Mouse (Mus musculus): ENCODE measurements around the gene Vamp3. TPM values are rescaled to one million over a fixed set of nuclear protein-coding genes. Genes with fewer than 3 reads are reported as not detected.

The Vamp3 gene
- polyA plus RNA-seq, 1 experiment from 2014 or later: 92.2 TPM

DNA sequence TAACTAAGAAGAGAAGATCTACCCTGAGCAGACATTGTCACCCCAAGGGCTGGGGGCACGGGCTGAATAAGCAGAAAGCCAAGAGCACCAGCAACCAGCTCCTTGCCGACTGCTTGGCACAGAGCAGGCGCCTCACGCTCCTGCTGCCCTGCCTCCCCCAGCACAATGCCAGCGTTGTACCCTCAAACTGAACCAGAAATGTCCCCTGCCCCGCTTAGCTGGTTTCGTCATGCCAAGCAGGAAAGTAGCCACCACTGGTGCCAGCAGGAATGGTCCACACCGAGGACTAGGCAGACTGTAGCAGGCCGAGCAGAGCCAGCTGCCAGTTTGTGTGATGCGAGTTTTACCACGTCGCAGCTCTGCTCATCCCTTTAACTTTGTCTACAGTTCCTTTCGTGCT, 24.2 kb upstream of the Vamp3 start:
- no peak overlapping the region for H3K4me2 ChIP-seq (ENCODE audit: low read length)
- WGBS: 87% methylated on average over 13 of the region's 13 CpGs
- TF ChIP-seq CTCF (IDR thresholded peaks at IDR 0.05; ENCODE audit: low read depth): no peak
- no peak overlapping the region for H3K27ac ChIP-seq
- no peak overlapping the region for H3K9ac ChIP-seq (ENCODE audit: low read depth, low read length)
- H3K4me3 ChIP-seq (replicated peaks; ENCODE audit: low read depth, low read length): no peak overlapping the region
- H3K4me1 ChIP-seq (replicated peaks; ENCODE audit: insufficient read depth, low read length): no peaks in the 10 kb centered on the region
- no peaks in the 10 kb centered on the region for H3K27me3 ChIP-seq (ENCODE audit: insufficient read depth, low read length)
- no peaks in the 10 kb centered on the region for H3K9me3 ChIP-seq (replicated peaks; ENCODE audit: low read length)
- DNase-seq (ENCODE audit: low spot score): no peak
- H3K36me3 ChIP-seq (ENCODE audit: insufficient read depth, low read length): no peaks in the 10 kb centered on the region
- no peak for ATAC-seq (replicated peaks; ENCODE audit: low FRiP score, low read depth)

DNA sequence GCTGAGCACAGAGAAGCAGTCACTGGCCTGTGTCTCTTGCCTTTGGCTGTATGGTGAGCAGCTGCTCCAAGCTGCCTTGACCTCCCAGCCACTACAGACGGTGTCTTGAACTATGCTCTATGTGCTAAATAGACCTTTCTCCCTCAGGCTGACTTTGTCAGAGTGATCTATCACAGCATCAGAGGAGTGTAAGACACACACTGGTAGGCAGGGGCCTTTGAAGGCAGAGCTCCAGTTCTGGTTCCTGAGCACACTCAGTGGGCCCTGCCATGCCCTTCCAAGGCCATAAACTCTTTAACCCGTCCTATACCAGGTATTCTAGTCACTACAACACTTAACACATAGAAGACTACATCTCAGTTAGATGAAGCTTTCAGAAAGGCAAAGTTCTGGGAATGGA, 23.6 kb upstream of the Vamp3 start:
- peak; percentile 48 for DNase-seq (ENCODE audit: low spot score)
- no peak for TF ChIP-seq CTCF (IDR thresholded peaks at IDR 0.05; ENCODE audit: low read depth)
- no peaks in the 10 kb centered on the region for H3K4me1 ChIP-seq (replicated peaks; ENCODE audit: insufficient read depth, low read length)
- peak overlapping the region; percentile 2; the same call in 1 of the 2 replicates for H3K27ac ChIP-seq
- no peak overlapping the region for H3K4me3 ChIP-seq (replicated peaks; ENCODE audit: low read depth, low read length)
- no peak; the same call in 1 of the 2 replicates for ATAC-seq (replicated peaks; ENCODE audit: low FRiP score, low read depth)
- no peaks in the 10 kb centered on the region for H3K27me3 ChIP-seq (ENCODE audit: insufficient read depth, low read length)
- 47% methylated on average over 2 of the region's 2 CpGs for WGBS
- H3K9ac ChIP-seq (ENCODE audit: low read depth, low read length): no peak overlapping the region
- H3K36me3 ChIP-seq (ENCODE audit: insufficient read depth, low read length): no peaks in the 10 kb centered on the region
- no peak overlapping the region for H3K4me2 ChIP-seq (ENCODE audit: low read length)
- no peaks in the 10 kb centered on the region for H3K9me3 ChIP-seq (replicated peaks; ENCODE audit: low read length)

GRCm38 (mm10) chr4:151074817-151075216, 17.1 kb upstream of the Vamp3 start:
- ATAC-seq (replicated peaks; ENCODE audit: low FRiP score, low read depth): no peak
- Histone ChIP-seq H3K4me1 (replicated peaks; ENCODE audit: insufficient read depth, low read length) (no peaks in the 10 kb centered on the region), H3K27ac (no peak overlapping the region), H3K9me3 (replicated peaks; ENCODE audit: low read length) (no peaks in the 10 kb centered on the region), H3K4me3 (replicated peaks; ENCODE audit: low read depth, low read length) (no peak overlapping the region), H3K4me2 (ENCODE audit: low read length) (no peak overlapping the region), H3K9ac (ENCODE audit: low read depth, low read length) (no peak overlapping the region), H3K27me3 (ENCODE audit: insufficient read depth, low read length) (no peaks in the 10 kb centered on the region), H3K36me3 (ENCODE audit: insufficient read depth, low read length) (no peaks in the 10 kb centered on the region)
- no peak for TF ChIP-seq CTCF (IDR thresholded peaks at IDR 0.05; ENCODE audit: low read depth)
- 91% methylated on average over 15 of the region's 15 CpGs for WGBS
- DNase-seq (ENCODE audit: low spot score): no peak

DNA sequence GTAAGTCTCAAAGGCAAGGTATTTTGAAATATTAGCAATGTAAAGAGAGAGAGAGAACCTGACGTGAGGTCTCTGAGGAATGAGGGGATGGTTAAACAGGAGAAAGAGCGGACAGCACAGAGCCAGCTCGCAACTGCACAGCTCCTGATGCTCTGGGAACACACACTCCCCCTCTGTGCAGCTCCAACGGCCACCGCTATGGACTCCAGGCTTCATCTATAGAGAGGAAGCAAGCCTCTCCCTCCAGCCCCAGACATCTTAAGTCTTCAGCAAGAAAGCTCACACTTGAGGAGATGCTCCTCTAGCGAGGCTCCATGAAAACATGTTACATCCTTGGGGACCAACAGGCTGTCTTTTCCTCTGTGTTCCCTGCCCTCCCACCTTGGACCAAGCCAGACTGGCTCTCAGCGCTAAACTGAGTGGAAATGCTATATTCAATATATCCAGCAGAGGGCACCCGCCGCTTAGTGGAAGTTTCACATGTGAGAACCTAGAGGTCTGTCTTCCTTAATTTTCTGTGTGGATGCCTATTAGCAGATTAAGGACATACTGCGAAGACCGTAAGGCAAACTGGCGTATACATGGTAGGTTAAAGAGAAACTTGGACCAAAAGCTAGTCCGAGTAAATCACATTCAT, 15.5 kb upstream of the Vamp3 start:
- Histone ChIP-seq H3K27ac (no peak overlapping the region), H3K36me3 (ENCODE audit: insufficient read depth, low read length) (no peaks in the 10 kb centered on the region), H3K4me3 (replicated peaks; ENCODE audit: low read depth, low read length) (no peak overlapping the region), H3K9me3 (replicated peaks; ENCODE audit: low read length) (no peaks in the 10 kb centered on the region), H3K4me1 (replicated peaks; ENCODE audit: insufficient read depth, low read length) (no peaks in the 10 kb centered on the region), H3K27me3 (ENCODE audit: insufficient read depth, low read length) (no peaks in the 10 kb centered on the region), H3K4me2 (ENCODE audit: low read length) (no peak overlapping the region), H3K9ac (ENCODE audit: low read depth, low read length) (no peak overlapping the region)
- ATAC-seq (replicated peaks; ENCODE audit: low FRiP score, low read depth): 0 out of 2 replicates have a peak, but pooled peaks have one; percentile 65
- TF ChIP-seq CTCF (IDR thresholded peaks at IDR 0.05; ENCODE audit: low read depth): peak; percentile 97
- DNase-seq (ENCODE audit: low spot score): peak; percentile 88
- 53% methylated on average over 13 of the region's 13 CpGs for WGBS

- H3K36me3 ChIP-seq (ENCODE audit: insufficient read depth, low read length): no peaks in the 10 kb centered on the region
- H3K27ac ChIP-seq: no peak overlapping the region
- H3K9me3 ChIP-seq (replicated peaks; ENCODE audit: low read length): no peaks in the 10 kb centered on the region
- H3K27me3 ChIP-seq (ENCODE audit: insufficient read depth, low read length): no peaks in the 10 kb centered on the region
- DNase-seq (ENCODE audit: low spot score): no peak
- no peak for ATAC-seq (replicated peaks; ENCODE audit: low FRiP score, low read depth)
- no peaks in the 10 kb centered on the region for H3K4me1 ChIP-seq (replicated peaks; ENCODE audit: insufficient read depth, low read length)
- WGBS: 79% methylated on average over 7 of the region's 7 CpGs
- H3K9ac ChIP-seq (ENCODE audit: low read depth, low read length): no peak overlapping the region
- no peak overlapping the region for H3K4me2 ChIP-seq (ENCODE audit: low read length)
- no peak for TF ChIP-seq CTCF (IDR thresholded peaks at IDR 0.05; ENCODE audit: low read depth)
- H3K4me3 ChIP-seq (replicated peaks; ENCODE audit: low read depth, low read length): no peak overlapping the region
Measured at GRCm38 (mm10) chr4:151070962-151071361, 13.2 kb upstream of the Vamp3 start.

DNA sequence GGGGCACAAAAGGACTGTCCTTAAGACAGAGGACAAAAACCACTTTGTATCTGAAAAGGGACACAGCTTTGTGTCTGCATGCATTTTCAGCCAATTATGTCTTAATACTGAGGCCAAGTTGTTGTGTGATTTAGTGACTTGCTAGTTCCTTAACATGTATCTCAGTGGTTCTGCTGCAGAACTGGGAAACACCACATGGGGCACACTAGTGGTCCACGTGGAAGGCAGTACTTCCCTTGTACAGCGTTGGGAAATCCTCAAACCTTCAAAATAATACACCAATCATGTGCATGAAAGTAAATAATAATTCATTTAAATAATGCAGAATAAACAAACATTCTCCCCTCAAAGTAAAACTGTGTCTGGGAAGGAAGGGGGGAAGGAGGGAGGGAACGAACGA, 11.0 kb upstream of the Vamp3 start:
- H3K9ac ChIP-seq (ENCODE audit: low read depth, low read length): no peak overlapping the region
- H3K36me3 ChIP-seq (ENCODE audit: insufficient read depth, low read length): no peaks in the 10 kb centered on the region
- H3K4me1 ChIP-seq (replicated peaks; ENCODE audit: insufficient read depth, low read length): no peaks in the 10 kb centered on the region
- WGBS: 76% methylated on average over 4 of the region's 4 CpGs
- no peak overlapping the region for H3K4me2 ChIP-seq (ENCODE audit: low read length)
- peak; percentile 22; the same call in 1 of the 2 replicates for TF ChIP-seq CTCF (IDR thresholded peaks at IDR 0.05; ENCODE audit: low read depth)
- H3K27me3 ChIP-seq (ENCODE audit: insufficient read depth, low read length): no peaks in the 10 kb centered on the region
- H3K9me3 ChIP-seq (replicated peaks; ENCODE audit: low read length): no peaks in the 10 kb centered on the region
- H3K27ac ChIP-seq: no peak overlapping the region
- H3K4me3 ChIP-seq (replicated peaks; ENCODE audit: low read depth, low read length): no peak overlapping the region
- ATAC-seq (replicated peaks; ENCODE audit: low FRiP score, low read depth) (no peak), DNase-seq (ENCODE audit: low spot score) (no peak)

- no peaks in the 10 kb centered on the region for H3K9me3 ChIP-seq (replicated peaks; ENCODE audit: low read length)
- no peak overlapping the region for H3K4me3 ChIP-seq (replicated peaks; ENCODE audit: low read depth, low read length)
- H3K4me1 ChIP-seq (replicated peaks; ENCODE audit: insufficient read depth, low read length): 0 out of 2 replicates have a peak, but pooled peaks cover 3% of the 10 kb centered on the region
- no peaks in the 10 kb centered on the region; the same call in 1 of the 2 replicates for H3K36me3 ChIP-seq (ENCODE audit: insufficient read depth, low read length)
- no peaks in the 10 kb centered on the region for H3K27me3 ChIP-seq (ENCODE audit: insufficient read depth, low read length)
- no peak for ATAC-seq (replicated peaks; ENCODE audit: low FRiP score, low read depth)
- no peak overlapping the region for H3K27ac ChIP-seq
- H3K9ac ChIP-seq (ENCODE audit: low read depth, low read length): no peak overlapping the region
- TF ChIP-seq CTCF (IDR thresholded peaks at IDR 0.05; ENCODE audit: low read depth): no peak
- no peak for DNase-seq (ENCODE audit: low spot score)
- 99% methylated on average over 4 of the region's 4 CpGs for WGBS
- H3K4me2 ChIP-seq (ENCODE audit: low read length): no peak overlapping the region
Measured at GRCm38 (mm10) chr4:151059566-151059965, 1.8 kb upstream of the Vamp3 start.

Measured in kidney, postnatal 0 days (tissue).